Mouse (Mus musculus) neural tube, embryonic 15.5 days (tissue): ENCODE data around the gene Rex1bd. TPM values are rescaled to one million over a fixed set of nuclear protein-coding genes. Genes with fewer than 3 reads are reported as not detected.

Experiments
- ATAC-seq: fragments of 200-750 bp; cut with Nextera tagmentation; 2 replicates; pipeline ENCODE4 v1.8.0; 2017; ENCODE audit warnings: mild to moderate bottlenecking, moderate TSS enrichment, moderate library complexity; ENCODE audit not compliant: low FRiP score
- H3K27ac ChIP-seq: fragments of 300-500 bp; sonication (generic); replicated peaks from 2 replicates; pipeline ENCODE4 v1.5.1; 2015; ENCODE audit warnings: mild to moderate bottlenecking, inconsistent platforms
- H3K27me3 ChIP-seq: fragments of 300-500 bp; sonication (generic); replicated peaks from 2 replicates; pipeline ENCODE4 v1.6.1; 2015; ENCODE audit warnings: inconsistent platforms
- H3K36me3 ChIP-seq: fragments of 300-500 bp; sonication (generic); 2 replicates; pipeline ENCODE4 v1.6.1; 2015; ENCODE audit warnings: inconsistent platforms
- H3K4me1 ChIP-seq: fragments of 300-500 bp; sonication (generic); 2 replicates; pipeline ENCODE4 v1.6.1; 2015; ENCODE audit warnings: inconsistent platforms
- H3K4me2 ChIP-seq: fragments of 300-500 bp; sonication (generic); 2 replicates; pipeline ENCODE4 v1.6.1; 2015; ENCODE audit warnings: inconsistent platforms, mild to moderate bottlenecking, moderate library complexity
- H3K4me3 ChIP-seq: fragments of 300-500 bp; sonication (generic); replicated peaks from 2 replicates; pipeline ENCODE4 v1.5.1; 2015; ENCODE audit warnings: mild to moderate bottlenecking, inconsistent platforms
- H3K9ac ChIP-seq: fragments of 300-500 bp; sonication (generic); replicated peaks from 2 replicates; pipeline ENCODE4 v1.6.1; 2015; ENCODE audit warnings: mild to moderate bottlenecking, inconsistent platforms
- H3K9me3 ChIP-seq: fragments of 300-500 bp; sonication (generic); replicated peaks from 2 replicates; pipeline ENCODE4 v1.6.1; 2016; ENCODE audit warnings: inconsistent platforms
- WGBS: fragments of 180-500 bp; shearing (Covaris S2); methylation state at CpG from one replicate; pipeline ENCODE4 v1.1.7; 2015; ENCODE audit warnings: mixed read lengths; 5-methylcytosine and 5-hydroxymethylcytosine counted together
- polyA plus RNA-seq: library from polyadenylated mRNA; unstranded; fragments of >200 nt; fragmentation: Nextera tagmentation; extraction: Ambion mirVana; gene quantifications from 2 replicates; pipeline ENCODE4 v1.2.1, GENCODE M21; 2015

Gene Rex1bd
- polyA plus RNA-seq, 1 experiment from 2014 or later: 181 TPM

DNA sequence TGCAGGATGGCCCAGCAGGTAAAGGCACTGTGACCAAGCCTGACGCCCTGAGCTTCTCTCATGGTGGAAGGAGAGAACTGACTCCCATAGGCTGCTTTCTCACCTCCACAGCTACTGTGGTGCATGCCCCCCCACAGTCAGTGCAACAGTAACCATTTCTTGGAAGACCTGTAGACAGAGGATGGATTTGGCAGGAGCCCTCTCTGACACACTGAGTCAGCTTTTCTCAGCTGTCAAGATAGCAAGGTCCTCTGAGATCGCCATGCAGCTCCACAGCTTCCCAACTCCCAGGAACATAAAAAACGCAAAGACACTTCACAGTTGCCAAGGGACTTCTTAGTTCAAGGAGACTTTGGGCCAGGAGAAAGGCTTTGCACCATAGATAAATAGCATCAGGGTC is 48.1 kb downstream of the Rex1bd start:
- no peak overlapping the region for H3K4me3 ChIP-seq
- H3K4me2 ChIP-seq: no peak overlapping the region
- WGBS: 84% methylated on average over 3 of the region's 3 CpGs
- no peak overlapping the region for H3K9ac ChIP-seq
- H3K27ac ChIP-seq: no peak overlapping the region
- no peaks in the 10 kb centered on the region for H3K36me3 ChIP-seq
- no peak for ATAC-seq
- peaks cover 11% of the 10 kb centered on the region for H3K4me1 ChIP-seq
- no peaks in the 10 kb centered on the region for H3K27me3 ChIP-seq
- no peaks in the 10 kb centered on the region for H3K9me3 ChIP-seq

DNA sequence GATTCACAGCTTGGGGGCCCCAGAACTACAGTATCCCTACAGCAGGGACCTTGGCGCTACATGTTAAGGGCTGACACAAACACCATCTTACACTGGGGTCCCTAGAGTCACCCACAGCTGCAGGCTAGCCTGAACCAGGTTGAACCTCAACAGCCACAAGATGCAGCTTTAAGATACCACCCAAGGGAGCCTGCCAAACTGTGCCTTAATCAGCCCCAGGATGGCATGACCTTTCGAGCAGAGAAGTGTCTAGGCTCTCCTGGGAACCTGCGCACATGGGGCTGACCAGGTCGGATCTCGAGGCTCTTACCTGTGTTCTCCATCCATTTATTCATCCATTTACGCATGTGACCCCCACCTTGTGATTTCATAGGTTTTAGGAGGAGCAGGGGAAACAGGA is 48.7 kb downstream of the Rex1bd start:
- H3K4me1 ChIP-seq: peaks cover 8% of the 10 kb centered on the region; the same call in 1 of the 2 replicates
- H3K4me2 ChIP-seq: no peak overlapping the region
- WGBS: 86% methylated on average over 6 of the region's 6 CpGs
- no peak overlapping the region for H3K4me3 ChIP-seq
- no peaks in the 10 kb centered on the region for H3K36me3 ChIP-seq
- H3K27ac ChIP-seq: no peak overlapping the region
- H3K27me3 ChIP-seq: no peaks in the 10 kb centered on the region
- H3K9ac ChIP-seq: no peak overlapping the region
- no peaks in the 10 kb centered on the region for H3K9me3 ChIP-seq
- no peak for ATAC-seq

DNA sequence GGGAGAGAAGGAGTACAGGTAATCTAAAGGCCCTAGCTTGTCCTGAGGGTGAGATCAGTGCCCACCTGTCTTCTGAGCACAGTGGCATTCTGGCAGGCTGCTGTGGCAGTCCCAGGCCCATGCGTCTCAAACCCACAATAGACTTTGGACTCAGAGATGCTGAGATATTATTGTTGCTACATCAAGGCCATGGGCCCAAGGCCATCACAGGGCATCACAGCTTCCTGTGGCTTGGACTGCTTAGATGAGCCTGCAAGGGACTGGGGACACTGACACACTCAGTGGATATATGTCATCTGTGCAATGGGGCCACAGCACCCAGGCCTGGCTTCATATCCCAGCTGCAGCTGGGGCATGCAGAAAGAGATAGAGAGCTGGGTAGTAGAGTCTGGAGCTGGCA is 49.6 kb downstream of the Rex1bd start:
- no peak for ATAC-seq
- no peak overlapping the region for H3K4me3 ChIP-seq

More for the DNA sequence above, 49.6 kb downstream of the Rex1bd start:
- H3K36me3 ChIP-seq: peaks cover 8% of the 10 kb centered on the region
- WGBS: 98% methylated on average over 1 of the region's 1 CpGs
- H3K27ac ChIP-seq: no peak overlapping the region
- H3K9ac ChIP-seq: no peak overlapping the region
- peaks cover 8% of the 10 kb centered on the region; the same call in 1 of the 2 replicates for H3K4me1 ChIP-seq
- H3K4me2 ChIP-seq: no peak overlapping the region
- no peaks in the 10 kb centered on the region for H3K9me3 ChIP-seq
- H3K27me3 ChIP-seq: no peaks in the 10 kb centered on the region

Other genes starting within 250 kb of the Rex1bd start
- gene Homer3, start 223.9 kb downstream of the Rex1bd start, polyA plus RNA-seq: 22.7 and 30.1 TPM in 2 replicates
- gene Ddx49, start 204.3 kb downstream of the Rex1bd start, polyA plus RNA-seq: 42.2 and 46.7 TPM in 2 replicates
- gene Cope, start 204.2 kb downstream of the Rex1bd start, polyA plus RNA-seq: 299 and 314 TPM in 2 replicates
- gene Cers1, start 191.0 kb downstream of the Rex1bd start, polyA plus RNA-seq: 35.5 and 42.4 TPM in 2 replicates
- gene Gdf1, start 176.9 kb downstream of the Rex1bd start, polyA plus RNA-seq: 7.9 and 9.8 TPM in 2 replicates
- gene Upf1, start 153.5 kb downstream of the Rex1bd start, polyA plus RNA-seq: 11.8 and 12.6 TPM in 2 replicates
- 3.1 and 6.4 TPM in 2 replicates for gene Comp, start 133.2 kb downstream of the Rex1bd start, polyA plus RNA-seq
- 44.9 and 45.6 TPM in 2 replicates for gene Crtc1, start 67.2 kb downstream of the Rex1bd start, polyA plus RNA-seq
- 33.3 and 35.0 TPM in 2 replicates for gene Klhl26, start 29.8 kb downstream of the Rex1bd start, polyA plus RNA-seq
- 153 and 188 TPM in 2 replicates for gene Tmem59l, start 19.4 kb downstream of the Rex1bd start, polyA plus RNA-seq
- gene Crlf1, start 13.6 kb downstream of the Rex1bd start, polyA plus RNA-seq: 7.9 and 8.7 TPM in 2 replicates
- gene Uba52, start 4.0 kb upstream of the Rex1bd start, polyA plus RNA-seq: 653 and 714 TPM in 2 replicates
- 381 and 389 TPM in 2 replicates for gene Fkbp8, start 21.0 kb upstream of the Rex1bd start, polyA plus RNA-seq
- gene Kxd1, start 21.2 kb upstream of the Rex1bd start, polyA plus RNA-seq: 44.4 and 51.1 TPM in 2 replicates
- 14.7 and 19.2 TPM in 2 replicates for gene Ell, start 32.7 kb upstream of the Rex1bd start, polyA plus RNA-seq
- 137 and 142 TPM in 2 replicates for gene Isyna1, start 87.6 kb upstream of the Rex1bd start, polyA plus RNA-seq
- 170 and 175 TPM in 2 replicates for gene Ssbp4, start 102.1 kb upstream of the Rex1bd start, polyA plus RNA-seq
- 1.5 and 2.6 TPM in 2 replicates for gene Lrrc25, start 109.4 kb upstream of the Rex1bd start, polyA plus RNA-seq
- gene Gdf15, start 125.7 kb upstream of the Rex1bd start, polyA plus RNA-seq: 0.22 TPM in 2 replicates
- 78.6 TPM in 2 replicates for gene Pgpep1, start 153.6 kb upstream of the Rex1bd start, polyA plus RNA-seq
- gene Lsm4, start 166.5 kb upstream of the Rex1bd start, polyA plus RNA-seq: 191 and 206 TPM in 2 replicates
- gene Jund, start 192.2 kb upstream of the Rex1bd start, polyA plus RNA-seq: 73.7 and 82.7 TPM in 2 replicates
- gene Iqcn, start 196.7 kb upstream of the Rex1bd start, polyA plus RNA-seq: 0.04 and 0.09 TPM in 2 replicates
- gene Gm3336, start 211.8 kb upstream of the Rex1bd start, polyA plus RNA-seq: not detected in 2 replicates
- 0.17 and 0.40 TPM in 2 replicates for gene Pde4c, start 217.0 kb upstream of the Rex1bd start, polyA plus RNA-seq
- 536 and 627 TPM in 2 replicates for gene Rab3a, start 247.9 kb upstream of the Rex1bd start, polyA plus RNA-seq